Mouse (Mus musculus): ENCODE measurements at regions not wholly inside any gene's neighbourhood (a gene's known extent, or its start where the extent isn't known, plus 50 kb on each side); places are given as distances from the start of the nearest gene placed in this dataset.
A peak's percentile ranks its signal among the peaks of the same experiment; 100 is the strongest.
"Not testable (repeated sequence)": the region's sequence is repeated elsewhere in the genome, so short reads cannot be mapped to it uniquely, and the experiment has no call there.

- no peak for DNase-seq (ENCODE audit: low read depth, low spot score)
Measured at GRCm38 (mm10) chr9:41914611-41915010, 209.5 kb downstream of the Sorl1 start.

GRCm38 (mm10) chr9:41913911-41914310 is 210.2 kb downstream of the Sorl1 start:
- no peak for DNase-seq (ENCODE audit: low read depth, low spot score)

- no peak for DNase-seq (ENCODE audit: low read depth, low spot score)
Measured at GRCm38 (mm10) chr9:41912482-41912881, 211.6 kb downstream of the Sorl1 start.

GRCm38 (mm10) chr9:41900606-41900974 is 223.5 kb downstream of the Sorl1 start:
- no peak for DNase-seq (ENCODE audit: low read depth, low spot score)

GRCm38 (mm10) chr9:41899766-41900605 is 224.1 kb downstream of the Sorl1 start:
- no peak for DNase-seq (ENCODE audit: low read depth, low spot score)

GRCm38 (mm10) chr9:41895106-41895505 is 229.0 kb downstream of the Sorl1 start:
- no peak for DNase-seq (ENCODE audit: low read depth, low spot score)

GRCm38 (mm10) chr9:41892841-41893240 is 231.3 kb downstream of the Sorl1 start:
- no peak for DNase-seq (ENCODE audit: low read depth, low spot score)

- DNase-seq (ENCODE audit: low read depth, low spot score) = no peak
Measured at GRCm38 (mm10) chr9:41891206-41891605, 232.9 kb downstream of the Sorl1 start.

GRCm38 (mm10) chr9:41890273-41891141 is 233.6 kb downstream of the Sorl1 start:
- peak; percentile 75 for DNase-seq (ENCODE audit: low read depth, low spot score)

GRCm38 (mm10) chr9:41889568-41890272 is 234.4 kb downstream of the Sorl1 start:
- no peak for DNase-seq (ENCODE audit: low read depth, low spot score)

GRCm38 (mm10) chr9:41888616-41889150 is 235.4 kb downstream of the Sorl1 start:
- no peak for DNase-seq (ENCODE audit: low read depth, low spot score)

- not testable (repeated sequence) for DNase-seq (ENCODE audit: low read depth, low spot score)
Measured at GRCm38 (mm10) chr9:41886456-41886855, 237.6 kb downstream of the Sorl1 start.

- no peak for DNase-seq (ENCODE audit: low read depth, low spot score)
Measured at GRCm38 (mm10) chr9:41880457-41880856, 243.6 kb downstream of the Sorl1 start.

- no peak for DNase-seq (ENCODE audit: low read depth, low spot score)
Measured at GRCm38 (mm10) chr9:41879080-41879479, 245.0 kb downstream of the Sorl1 start.

GRCm38 (mm10) chr9:41861136-41861535 is 263.0 kb downstream of the Sorl1 start:
- no peak for DNase-seq (ENCODE audit: low read depth, low spot score)

- peak; percentile 9 for DNase-seq (ENCODE audit: low read depth, low spot score)
Measured at GRCm38 (mm10) chr9:41860681-41861080, 263.4 kb downstream of the Sorl1 start.

GRCm38 (mm10) chr9:41859780-41860179 is 264.3 kb downstream of the Sorl1 start:
- no peak for DNase-seq (ENCODE audit: low read depth, low spot score)

GRCm38 (mm10) chr9:41852099-41852498 is 272.0 kb downstream of the Sorl1 start:
- DNase-seq (ENCODE audit: low read depth, low spot score) = no peak

- DNase-seq (ENCODE audit: low read depth, low spot score) = no peak
Measured at GRCm38 (mm10) chr9:41849628-41850326, 274.3 kb downstream of the Sorl1 start.

- DNase-seq (ENCODE audit: low read depth, low spot score) = no peak
Measured at GRCm38 (mm10) chr9:41844616-41845015, 279.5 kb downstream of the Sorl1 start.
